Mouse (Mus musculus) naive thymus-derived CD4-positive, alpha-beta T cell, adult 2 months (primary cell): Measurements from ENCODE around the gene Mdm1.
"Not testable (repeated sequence)": the region's sequence is repeated elsewhere in the genome, so short reads cannot be mapped to it uniquely, and the experiment has no call there.

Experiments used
- DNase-seq: peaks from one replicate; pipeline ENCODE4 v3.0.0-alpha.2; 2011; ENCODE audit warnings: low read depth

Mdm1 gene

GRCm38 (mm10) chr10:118215719-118216393 lies 74.2 kb downstream of the Mdm1 start:
- DNase-seq: not testable (repeated sequence)
